Mouse (Mus musculus) ES-E14 (cell line): Measurements from ENCODE around the gene Grk6.

Experiments
- MAFK ChIP-seq: IDR thresholded peaks from 2 replicates; pipeline ENCODE4 v1.6.1; 2014; ENCODE audit warnings: mild to moderate bottlenecking, low read depth, low read length, inconsistent platforms; ENCODE audit not compliant: insufficient read depth
- ZC3H11A ChIP-seq: IDR thresholded peaks from 2 replicates; pipeline ENCODE4 v1.6.1; 2012; ENCODE audit warnings: low read depth, mild to moderate bottlenecking, inconsistent platforms, low read length, borderline replicate concordance

DNA sequence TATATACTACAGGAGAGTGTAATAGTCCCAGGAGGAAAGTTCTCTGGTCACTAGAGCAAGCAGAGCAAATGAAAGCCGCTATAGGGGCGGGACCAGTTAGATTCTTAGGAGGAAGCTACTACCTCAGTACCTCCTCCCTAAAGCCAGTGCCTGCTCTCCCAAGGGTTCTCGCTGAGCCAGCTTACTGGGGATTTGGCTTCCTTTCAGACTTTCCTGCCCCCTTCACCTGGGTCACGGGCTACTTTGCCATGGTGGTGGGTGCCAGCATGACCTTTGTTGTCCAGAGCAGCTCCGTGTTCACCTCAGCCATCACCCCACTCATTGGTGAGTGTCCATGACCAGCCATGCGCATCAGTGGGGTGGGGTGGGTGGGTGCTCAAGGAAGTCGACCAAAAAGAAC is 33.0 kb upstream of the Grk6 start:
- TF ChIP-seq MAFK (no peak), ZC3H11A (no peak)
